Mouse (Mus musculus): ENCODE results near the gene Ssh1. TPM values are rescaled to one million over a fixed set of nuclear protein-coding genes. Genes with fewer than 3 reads are reported as not detected.

The Ssh1 gene
- polyA plus RNA-seq, 2 experiments = 4.9 to 6.7 TPM

DNA sequence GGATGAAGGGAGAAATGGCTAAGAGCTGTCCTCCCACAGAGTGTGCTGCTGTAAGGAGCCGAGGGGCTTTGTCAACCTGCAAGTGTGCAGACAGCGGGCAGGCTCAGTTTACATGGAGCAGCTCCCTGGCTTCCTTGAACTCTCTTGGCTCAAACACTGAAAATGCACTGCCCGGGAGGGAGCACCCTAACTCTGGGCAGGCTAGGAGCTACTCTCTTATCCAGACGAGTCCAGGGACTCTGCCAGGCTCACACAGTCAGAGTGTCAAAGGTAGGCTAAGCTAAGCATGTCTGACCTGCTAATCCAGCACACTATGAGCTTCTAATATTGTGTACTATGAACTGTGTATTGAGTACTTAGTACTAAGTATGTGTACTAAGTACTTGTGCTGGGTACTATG lies 13.3 kb upstream of the Ssh1 start:
- Histone ChIP-seq H3K4me3 (ENCODE audit: insufficient read depth in 1 of 2, low read depth in 2 of 2, low read length in 2 of 2) (no peak overlapping the region), H3K4me1 (replicated peaks; ENCODE audit: control insufficient read depth in 2 of 2, insufficient read depth in 2 of 2, low read length in 1 of 2) (no peaks in the 10 kb centered on the region), H3K4me2 (ENCODE audit: low read depth) (no peak overlapping the region), H3K36me3 (replicated peaks; ENCODE audit: control insufficient read depth, insufficient read depth, low read depth) (no peaks in the 10 kb centered on the region), H3K27ac (no peak overlapping the region), H3K9me3 (ENCODE audit: control insufficient read depth, low read length) (no peaks in the 10 kb centered on the region), H3K27me3 (ENCODE audit: control insufficient read depth, insufficient read depth, low read length) (no peaks in the 10 kb centered on the region), H3K9ac (replicated peaks) (no peak overlapping the region)
- DNase-seq (ENCODE audit: low read depth in 3 of 3, low spot score in 3 of 3) (no peak), ATAC-seq (ENCODE audit: insufficient read depth) (no peak)
- WGBS (ENCODE audit: insufficient replicate concordance) = 62% methylated on average over 4 of the region's 4 CpGs
- TF ChIP-seq CTCF (IDR thresholded peaks at IDR 0.05; ENCODE audit: low read depth) (no peak), EP300 (IDR thresholded peaks at IDR 0.05; ENCODE audit: low read depth) (no peak)

DNA sequence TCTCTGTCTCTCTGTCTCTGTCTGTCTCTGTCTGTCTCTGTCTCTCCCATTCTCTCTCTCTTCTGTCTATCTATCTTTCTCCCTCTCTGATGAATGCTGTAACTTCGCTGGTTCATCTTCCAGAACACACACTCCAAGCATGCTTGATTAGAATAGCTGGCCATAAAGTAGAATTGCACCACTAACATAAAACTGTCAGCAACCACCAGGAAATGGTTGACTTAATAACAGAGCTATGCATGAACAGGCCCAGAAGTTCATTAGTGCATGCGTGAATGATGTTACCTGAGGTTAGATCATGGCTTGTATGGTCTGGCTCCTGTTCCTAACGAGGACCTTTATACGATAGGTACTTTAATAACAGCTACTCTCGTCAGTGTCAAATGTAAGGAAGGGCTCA lies 11.4 kb upstream of the Ssh1 start:
- WGBS (ENCODE audit: insufficient replicate concordance) = 63% methylated on average over 5 of the region's 5 CpGs
- no peak overlapping the region for H3K4me2 ChIP-seq (ENCODE audit: low read depth)
- no peaks in the 10 kb centered on the region for H3K4me1 ChIP-seq (replicated peaks; ENCODE audit: control insufficient read depth in 2 of 2, insufficient read depth in 2 of 2, low read length in 1 of 2)
- H3K9ac ChIP-seq (replicated peaks) = no peak overlapping the region
- no peak for TF ChIP-seq CTCF (IDR thresholded peaks at IDR 0.05; ENCODE audit: low read depth)
- no peak for TF ChIP-seq EP300 (IDR thresholded peaks at IDR 0.05; ENCODE audit: low read depth)
- H3K36me3 ChIP-seq (replicated peaks; ENCODE audit: control insufficient read depth, insufficient read depth, low read depth) = no peaks in the 10 kb centered on the region
- no peak overlapping the region for H3K4me3 ChIP-seq (ENCODE audit: insufficient read depth in 1 of 2, low read depth in 2 of 2, low read length in 2 of 2)
- H3K9me3 ChIP-seq (ENCODE audit: control insufficient read depth, low read length) = no peaks in the 10 kb centered on the region
- DNase-seq (ENCODE audit: low read depth in 3 of 3, low spot score in 3 of 3) (no peak), ATAC-seq (ENCODE audit: insufficient read depth) (no peak)
- H3K27me3 ChIP-seq (ENCODE audit: control insufficient read depth, insufficient read depth, low read length) = no peaks in the 10 kb centered on the region
- H3K27ac ChIP-seq = no peak overlapping the region

DNA sequence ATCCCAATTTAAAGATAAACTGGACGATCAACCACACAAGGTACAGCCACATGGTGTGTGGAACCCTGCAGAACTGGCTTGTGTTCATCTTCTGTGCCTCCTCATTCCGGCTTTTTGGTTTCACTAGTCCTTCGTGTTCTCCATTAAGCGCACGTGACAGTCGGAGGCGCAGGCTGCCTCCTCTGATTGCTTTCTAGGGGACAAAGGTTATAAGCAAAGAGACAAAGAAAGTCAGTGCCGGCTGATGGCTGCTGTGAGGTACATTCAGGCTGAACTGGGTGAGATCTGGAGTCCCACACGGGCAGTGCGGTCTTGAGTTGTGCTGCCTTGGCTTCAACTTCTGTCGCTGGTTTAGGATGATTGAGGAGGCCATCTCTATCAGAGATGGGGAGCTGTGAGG lies 10.9 kb upstream of the Ssh1 start:
- no peak overlapping the region for H3K4me3 ChIP-seq (ENCODE audit: insufficient read depth in 1 of 2, low read depth in 2 of 2, low read length in 2 of 2)
- no peak for DNase-seq (ENCODE audit: low read depth in 3 of 3, low spot score in 3 of 3)
- no peaks in the 10 kb centered on the region for H3K27me3 ChIP-seq (ENCODE audit: control insufficient read depth, insufficient read depth, low read length)
- no peak overlapping the region for H3K27ac ChIP-seq
- no peak for ATAC-seq (ENCODE audit: insufficient read depth)
- H3K4me2 ChIP-seq (ENCODE audit: low read depth) = no peak overlapping the region
- TF ChIP-seq EP300 (IDR thresholded peaks at IDR 0.05; ENCODE audit: low read depth) = no peak
- no peak for TF ChIP-seq CTCF (IDR thresholded peaks at IDR 0.05; ENCODE audit: low read depth)
- H3K9me3 ChIP-seq (ENCODE audit: control insufficient read depth, low read length) = no peaks in the 10 kb centered on the region
- no peak overlapping the region for H3K9ac ChIP-seq (replicated peaks)
- WGBS (ENCODE audit: insufficient replicate concordance) = 74% methylated on average over 11 of the region's 11 CpGs
- no peaks in the 10 kb centered on the region for H3K4me1 ChIP-seq (replicated peaks; ENCODE audit: control insufficient read depth in 2 of 2, insufficient read depth in 2 of 2, low read length in 1 of 2)
- no peaks in the 10 kb centered on the region for H3K36me3 ChIP-seq (replicated peaks; ENCODE audit: control insufficient read depth, insufficient read depth, low read depth)

DNA sequence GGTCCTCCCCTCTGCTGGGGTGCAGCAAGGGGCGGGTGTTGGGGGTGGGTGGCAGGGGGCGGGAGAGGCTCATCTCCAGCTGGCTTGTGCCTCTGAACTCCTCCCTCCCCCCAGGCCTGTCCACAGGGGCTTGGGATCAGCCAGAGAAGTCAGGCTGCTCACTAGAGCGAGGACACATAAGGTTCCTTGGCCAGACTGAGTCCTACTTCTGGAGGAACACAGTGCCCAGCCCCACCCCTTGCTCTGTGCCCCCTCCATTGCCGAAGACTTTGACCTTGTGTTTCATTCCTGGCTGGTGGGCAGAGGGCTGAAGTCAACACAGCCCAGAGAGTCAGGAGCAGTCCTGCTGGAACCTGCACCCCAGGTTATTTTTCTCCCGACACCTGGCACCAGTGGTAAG lies 9.8 kb upstream of the Ssh1 start, which contains the start of gene Dao:
Gene Dao, plus strand, starts transcription at position 162 of the 400 bp plus-strand sequence.
- Histone ChIP-seq H3K27ac (no peak within 1 kb of the TSS), H3K27me3 (ENCODE audit: control insufficient read depth, insufficient read depth, low read length) (no peaks in the 10 kb centered on the region), H3K4me2 (ENCODE audit: low read depth) (no peak within 1 kb of the TSS), H3K9me3 (ENCODE audit: control insufficient read depth, low read length) (no peaks in the 10 kb centered on the region), H3K4me1 (replicated peaks; ENCODE audit: control insufficient read depth in 2 of 2, insufficient read depth in 2 of 2, low read length in 1 of 2) (no peaks in the 10 kb centered on the region), H3K4me3 (ENCODE audit: insufficient read depth in 1 of 2, low read depth in 2 of 2, low read length in 2 of 2) (no peak within 1 kb of the TSS), H3K36me3 (replicated peaks; ENCODE audit: control insufficient read depth, insufficient read depth, low read depth) (no peaks in the 10 kb centered on the region), H3K9ac (replicated peaks) (no peak within 1 kb of the TSS)
- no peak for TF ChIP-seq CTCF (IDR thresholded peaks at IDR 0.05; ENCODE audit: low read depth)
- ATAC-seq (ENCODE audit: insufficient read depth) (no peak), DNase-seq (ENCODE audit: low read depth in 3 of 3, low spot score in 3 of 3) (no peak)
- 62% methylated on average over 3 of the region's 5 CpGs for WGBS (ENCODE audit: insufficient replicate concordance)

DNA sequence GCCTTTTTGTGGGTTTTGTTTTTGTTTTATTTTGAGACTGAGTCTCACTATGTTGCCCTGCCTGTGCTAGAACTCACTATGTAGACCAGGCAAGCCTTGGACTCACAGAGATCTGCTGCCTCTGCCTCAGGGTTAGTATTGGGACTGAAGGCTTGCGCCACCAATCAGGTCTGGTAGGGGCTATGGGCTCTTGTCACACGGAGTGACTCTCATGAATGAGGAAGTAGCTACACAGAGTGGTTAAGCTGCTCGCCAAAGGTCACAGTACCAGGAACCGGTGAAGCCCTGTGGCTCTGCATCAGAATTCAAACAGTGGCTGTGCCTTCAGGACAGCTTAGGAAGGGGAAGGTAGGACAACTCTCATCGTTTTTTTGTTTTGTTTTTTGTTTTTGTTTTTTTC lies 5.7 kb upstream of the Ssh1 start:
- TF ChIP-seq EP300 (IDR thresholded peaks at IDR 0.05; ENCODE audit: low read depth) = no peak
- TF ChIP-seq CTCF (IDR thresholded peaks at IDR 0.05; ENCODE audit: low read depth) = no peak
- Histone ChIP-seq H3K4me1 (replicated peaks; ENCODE audit: control insufficient read depth in 2 of 2, insufficient read depth in 2 of 2, low read length in 1 of 2) (no peaks in the 10 kb centered on the region; a peak in 1 of 4 replicates), H3K36me3 (replicated peaks; ENCODE audit: control insufficient read depth, insufficient read depth, low read depth) (no peaks in the 10 kb centered on the region), H3K27ac (no peak overlapping the region), H3K9ac (replicated peaks) (no peak overlapping the region), H3K27me3 (ENCODE audit: control insufficient read depth, insufficient read depth, low read length) (no peaks in the 10 kb centered on the region), H3K4me2 (ENCODE audit: low read depth) (no peak overlapping the region), H3K4me3 (ENCODE audit: insufficient read depth in 1 of 2, low read depth in 2 of 2, low read length in 2 of 2) (no peak overlapping the region), H3K9me3 (ENCODE audit: control insufficient read depth, low read length) (no peaks in the 10 kb centered on the region)
- ATAC-seq (ENCODE audit: insufficient read depth) = no peak
- no peak for DNase-seq (ENCODE audit: low read depth in 3 of 3, low spot score in 3 of 3)
- WGBS (ENCODE audit: insufficient replicate concordance) = 15% methylated on average over 5 of the region's 5 CpGs
